Mouse (Mus musculus): ENCODE measurements around the gene Casp7.
"Not testable (repeated sequence)": the region's sequence is repeated elsewhere in the genome, so short reads cannot be mapped to it uniquely, and the experiment has no call there.

The Casp7 gene

GRCm38 (mm10) chr19:56385546-56385945 is 11.4 kb upstream of the Casp7 start:
- no peak for DNase-seq (ENCODE audit: low spot score in 2 of 2)

- no peak for DNase-seq (ENCODE audit: low spot score in 2 of 2)
Observed at GRCm38 (mm10) chr19:56386095-56386494, 10.8 kb upstream of the Casp7 start.

- DNase-seq (ENCODE audit: low spot score in 2 of 2) = no peak
Observed at GRCm38 (mm10) chr19:56387726-56388302, 9.1 kb upstream of the Casp7 start.

DNA sequence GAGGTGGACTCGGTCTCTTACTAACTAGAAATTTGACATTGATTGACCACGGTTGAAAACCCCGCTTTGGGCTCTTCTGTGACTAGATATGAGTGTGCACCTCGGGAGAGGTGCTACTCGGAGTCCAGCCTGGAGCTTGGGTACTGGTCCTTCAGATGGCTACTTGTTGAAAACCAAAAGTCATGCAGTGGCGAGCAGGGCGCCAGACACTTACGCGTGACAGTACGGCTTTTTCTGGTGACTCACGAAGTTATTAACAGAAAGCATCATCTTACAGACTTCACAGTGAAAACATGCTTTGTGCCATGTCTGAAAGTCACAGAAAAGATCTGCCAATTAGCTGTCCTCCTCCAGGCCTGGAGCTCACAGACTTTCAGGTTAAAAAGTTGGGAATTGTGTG is 7.8 kb upstream of the Casp7 start:
- DNase-seq (ENCODE audit: low spot score in 2 of 2) = no peak

DNA sequence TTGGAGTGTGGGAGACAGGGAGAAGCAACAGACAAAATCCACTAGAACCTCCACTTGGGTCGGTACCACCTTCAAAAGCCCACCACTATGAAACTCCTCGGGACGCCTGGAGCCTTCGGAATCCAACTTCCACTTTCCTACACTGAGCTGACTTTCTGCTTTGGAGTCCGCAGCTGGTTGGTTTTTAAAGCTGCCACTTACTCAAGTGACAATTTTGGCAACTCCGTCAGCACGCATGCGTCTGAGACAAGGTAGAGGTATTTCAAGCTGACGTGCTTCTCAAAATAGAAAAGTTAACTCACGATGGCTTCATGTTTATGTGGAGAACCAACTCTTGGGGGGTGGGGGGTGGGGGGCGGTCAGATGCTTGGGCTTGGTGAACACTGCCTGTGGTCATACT is 7.0 kb upstream of the Casp7 start, which contains the start of gene Nrap:
Nrap (minus strand) TSS at position 159 of the 400 bp plus-strand sequence.
- DNase-seq (ENCODE audit: low spot score in 2 of 2) = no peak

GRCm38 (mm10) chr19:56391307-56392046 is 5.5 kb upstream of the Casp7 start:
- DNase-seq (ENCODE audit: low spot score in 2 of 2) = no peak

DNA sequence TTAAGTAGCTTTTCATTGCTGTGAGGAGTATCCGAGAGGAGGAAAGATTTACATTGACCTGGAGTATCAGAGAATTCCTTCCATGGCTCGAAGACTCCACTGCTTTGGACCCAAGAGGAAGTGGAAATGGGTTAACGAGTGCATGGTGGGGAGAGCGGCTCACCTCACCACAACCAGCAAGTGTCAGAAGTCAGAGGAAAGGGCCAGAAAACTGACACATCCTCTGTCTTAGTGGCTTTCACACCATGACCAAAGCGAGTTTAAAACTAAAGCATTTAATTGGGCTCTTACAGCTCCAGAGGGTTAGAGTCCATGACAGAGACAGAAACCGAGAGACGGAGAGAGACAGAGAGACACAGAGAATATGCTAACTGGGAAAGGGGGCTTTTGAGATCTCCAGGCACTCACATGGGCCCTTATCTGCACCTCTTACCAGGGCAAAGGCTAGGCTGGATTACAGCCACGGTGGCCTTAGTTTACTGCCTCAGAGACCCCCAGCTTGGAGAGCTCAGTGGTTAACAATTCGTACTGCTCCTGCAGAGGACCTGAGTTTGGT is 3.5 kb upstream of the Casp7 start:
- no peak for DNase-seq (ENCODE audit: low spot score in 2 of 2)

- DNase-seq (ENCODE audit: low spot score in 2 of 2) = no peak
Observed at GRCm38 (mm10) chr19:56395183-56395935, 1.6 kb upstream of the Casp7 start.

- DNase-seq (ENCODE audit: low spot score in 2 of 2) = no peak
Observed at GRCm38 (mm10) chr19:56396227-56396626, 702 bp upstream of the Casp7 start.

DNA sequence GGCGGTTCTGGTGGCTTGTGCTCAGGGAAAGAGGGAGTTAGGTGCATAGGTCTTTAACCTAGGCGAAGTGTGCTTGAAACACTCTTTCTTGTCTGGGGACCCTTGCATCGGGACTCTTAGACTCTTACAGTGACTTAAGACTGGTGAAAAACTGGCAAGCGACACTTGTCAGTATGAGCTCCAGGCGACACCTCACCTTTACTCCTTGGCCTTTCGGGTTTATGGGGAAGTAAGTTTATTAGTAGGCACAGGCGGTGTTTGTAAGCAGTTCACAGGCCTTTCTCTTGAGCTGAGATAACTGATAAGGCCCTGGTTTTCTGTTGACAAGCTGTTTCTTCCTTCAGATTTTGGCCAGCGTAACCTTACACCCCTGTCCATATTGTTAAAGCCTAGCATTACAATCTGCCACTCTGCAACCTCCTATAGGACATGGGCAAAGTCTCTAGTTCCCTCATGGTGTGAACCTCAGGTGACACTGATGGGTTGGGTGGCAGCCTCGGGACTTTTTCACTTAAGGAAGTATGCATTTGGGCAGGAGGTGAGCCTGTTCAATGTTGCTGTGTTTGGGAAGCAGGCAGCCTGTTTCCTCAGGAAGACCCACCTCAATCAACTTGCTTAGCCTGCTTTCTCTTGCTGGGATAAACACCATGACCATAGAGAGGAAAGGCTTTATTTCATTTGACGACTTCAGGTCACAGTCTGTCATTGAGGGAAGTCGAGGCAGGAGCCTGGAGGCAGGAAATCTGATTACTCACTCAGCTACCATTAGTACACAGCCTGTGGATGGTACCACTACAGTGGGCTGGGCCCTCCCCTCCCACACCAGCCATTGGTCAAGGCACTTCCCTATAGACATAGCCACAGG is 966 bp downstream of the Casp7 start:
- DNase-seq (ENCODE audit: low spot score in 2 of 2) = no peak

GRCm38 (mm10) chr19:56398528-56398795 is 1.5 kb downstream of the Casp7 start:
- DNase-seq (ENCODE audit: low spot score in 2 of 2) = no peak

GRCm38 (mm10) chr19:56400200-56400599 is 3.3 kb downstream of the Casp7 start:
- no peak for DNase-seq (ENCODE audit: low spot score in 2 of 2)

DNA sequence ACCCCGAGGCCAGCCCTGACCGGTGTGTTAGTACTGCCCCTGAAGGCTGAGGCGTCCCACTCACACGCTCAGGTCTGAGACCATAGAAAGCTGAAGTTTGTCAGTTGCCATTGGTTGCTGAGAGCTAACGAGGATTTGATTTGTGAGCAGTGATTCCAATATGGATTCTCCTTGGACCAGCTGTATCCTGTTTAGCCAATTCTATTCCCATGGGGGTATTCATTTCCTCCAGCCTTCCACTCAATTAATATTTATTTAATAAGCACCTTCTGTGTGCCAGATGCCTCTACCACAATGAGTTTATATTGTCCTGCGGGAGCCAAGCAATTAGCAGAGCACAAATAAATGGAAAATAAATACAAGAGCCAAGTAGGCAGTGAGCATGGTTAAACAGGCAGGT is 4.9 kb downstream of the Casp7 start:
- no peak for DNase-seq (ENCODE audit: low spot score in 2 of 2)

DNA sequence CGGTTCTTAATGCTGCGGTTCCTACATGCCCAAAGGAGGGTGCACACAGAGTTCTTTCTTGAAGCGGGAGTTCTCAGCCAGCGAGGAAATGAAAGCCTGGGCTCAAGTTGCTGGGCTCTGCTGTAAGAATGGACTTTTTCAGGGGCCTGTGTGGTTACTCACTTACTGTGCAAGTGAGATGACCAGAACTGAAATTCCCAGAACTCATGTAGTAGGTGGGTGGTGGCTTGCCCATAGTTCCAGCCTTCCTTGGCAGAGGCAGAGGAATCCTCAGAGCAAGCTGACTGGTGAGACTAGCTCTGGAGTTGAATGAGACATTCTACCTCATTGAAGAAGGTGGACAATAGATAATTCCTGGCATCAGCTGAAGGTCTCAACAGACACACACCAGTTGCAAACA is 8.9 kb downstream of the Casp7 start:
- DNase-seq (ENCODE audit: low spot score in 2 of 2) = no peak

- no peak for DNase-seq (ENCODE audit: low spot score in 2 of 2)
Observed at GRCm38 (mm10) chr19:56406581-56406980, 9.7 kb downstream of the Casp7 start.

DNA sequence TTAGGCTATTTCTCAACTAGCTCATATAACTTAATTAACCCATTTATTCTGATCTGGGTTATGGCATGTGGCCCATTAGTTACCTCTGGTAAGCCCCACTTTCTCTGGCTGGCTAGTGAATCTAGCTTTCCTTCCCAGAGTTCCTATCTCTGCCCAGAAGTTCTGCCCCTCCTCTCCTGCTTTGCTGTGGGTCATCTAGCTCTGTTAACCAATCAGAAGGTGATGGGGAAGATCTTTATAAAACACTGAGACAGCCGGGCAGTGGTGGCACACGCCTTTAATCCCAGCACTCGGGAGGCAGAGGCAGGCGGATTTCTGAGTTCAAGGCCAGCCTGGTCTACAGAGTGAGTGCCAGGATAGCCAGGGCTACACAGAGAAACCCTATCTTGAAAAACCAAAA is 13.0 kb downstream of the Casp7 start:
- not testable (repeated sequence) for DNase-seq (ENCODE audit: low spot score in 2 of 2)

GRCm38 (mm10) chr19:56418404-56418803 is 21.5 kb downstream of the Casp7 start:
- no peak for DNase-seq (ENCODE audit: low spot score in 2 of 2)

GRCm38 (mm10) chr19:56419452-56419851 is 22.5 kb downstream of the Casp7 start:
- no peak for DNase-seq (ENCODE audit: low spot score in 2 of 2)

DNA sequence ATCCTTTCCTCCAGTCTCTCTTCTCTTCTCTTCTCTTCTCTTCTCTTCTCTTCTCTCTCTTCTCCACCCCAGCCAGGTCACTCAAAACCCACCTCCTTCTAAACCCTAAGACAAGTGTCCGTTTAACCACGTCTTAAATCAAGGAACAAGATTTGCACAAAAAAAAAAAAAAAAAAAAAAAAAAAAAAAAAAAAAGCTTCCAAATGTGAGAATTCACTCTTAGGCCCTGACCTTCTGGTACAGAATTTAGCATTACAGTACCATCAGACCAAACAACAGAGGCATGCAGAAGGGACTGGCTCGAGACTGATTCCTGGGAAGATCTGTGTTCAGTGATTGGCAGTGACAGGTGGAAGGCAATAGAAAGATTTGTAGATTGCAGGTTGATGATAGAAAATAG is 23.4 kb downstream of the Casp7 start:
- DNase-seq (ENCODE audit: low spot score in 2 of 2) = no peak

DNA sequence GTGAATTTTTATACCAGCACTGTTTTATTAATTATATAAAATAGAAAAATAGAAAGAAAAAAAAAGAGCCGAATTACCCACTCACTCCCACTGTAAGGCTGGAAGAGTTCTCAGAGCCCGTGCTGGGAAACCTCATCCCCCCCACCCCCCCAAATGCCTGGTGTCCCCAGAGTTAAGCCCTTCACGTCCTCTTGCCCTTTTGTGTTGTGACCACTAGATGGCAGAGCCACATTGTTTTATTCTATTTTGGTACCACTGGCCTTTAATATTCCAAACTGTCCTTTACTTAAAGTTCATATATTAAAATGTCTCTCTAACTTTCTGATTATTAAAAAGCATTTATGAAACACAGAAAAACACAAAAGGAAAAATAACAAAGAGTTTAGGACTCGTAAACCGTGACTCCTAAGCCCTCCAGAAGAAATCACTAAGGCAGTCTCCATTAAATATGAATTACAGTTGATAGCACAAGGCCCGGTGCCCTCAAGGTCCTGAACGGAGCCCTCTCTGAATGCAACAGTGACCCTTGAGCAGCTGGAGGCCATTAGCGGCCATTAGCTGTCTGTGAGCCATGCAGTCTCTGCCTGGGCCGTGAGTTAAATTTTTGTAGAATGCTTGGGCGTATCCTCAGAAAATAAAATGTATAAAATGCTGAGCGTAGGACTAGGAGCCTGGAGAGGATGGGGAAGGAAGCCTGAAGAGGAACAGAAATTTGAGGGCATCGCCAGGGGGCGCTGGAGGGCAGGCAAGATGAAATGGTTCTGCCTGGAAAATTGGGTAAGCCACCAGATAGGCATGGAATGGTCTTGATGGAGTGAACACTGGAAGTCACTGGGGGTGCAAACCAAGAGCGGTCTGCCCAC is 25.8 kb downstream of the Casp7 start:
- DNase-seq (ENCODE audit: low spot score in 2 of 2) = peak; percentile 97 to 98

DNA sequence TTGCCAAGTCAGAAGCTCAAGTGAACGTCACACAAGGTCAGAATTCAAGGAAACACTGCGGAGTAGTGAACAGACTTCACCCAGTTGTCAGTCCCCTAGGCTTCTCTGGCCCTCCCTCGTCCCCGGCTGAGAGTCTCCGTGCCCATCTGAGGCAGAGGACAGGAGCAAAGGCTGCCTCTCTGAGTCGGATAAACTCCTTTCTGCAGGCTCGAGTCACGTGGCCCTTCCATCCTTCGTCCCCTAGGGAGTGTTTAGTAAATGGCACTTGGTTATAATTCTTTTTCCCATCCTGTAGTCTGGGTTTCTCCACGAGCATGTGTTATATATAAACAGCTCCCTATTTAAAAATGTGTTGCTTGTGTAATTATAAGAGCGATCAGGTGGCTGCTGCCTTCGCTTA is 26.4 kb downstream of the Casp7 start:
- peak in 1 of 2 experiments; percentile 57 for DNase-seq (ENCODE audit: low spot score in 2 of 2)
